ENCODE assay signal across 10 mouse cellular contexts in the genomic region with DNA sequence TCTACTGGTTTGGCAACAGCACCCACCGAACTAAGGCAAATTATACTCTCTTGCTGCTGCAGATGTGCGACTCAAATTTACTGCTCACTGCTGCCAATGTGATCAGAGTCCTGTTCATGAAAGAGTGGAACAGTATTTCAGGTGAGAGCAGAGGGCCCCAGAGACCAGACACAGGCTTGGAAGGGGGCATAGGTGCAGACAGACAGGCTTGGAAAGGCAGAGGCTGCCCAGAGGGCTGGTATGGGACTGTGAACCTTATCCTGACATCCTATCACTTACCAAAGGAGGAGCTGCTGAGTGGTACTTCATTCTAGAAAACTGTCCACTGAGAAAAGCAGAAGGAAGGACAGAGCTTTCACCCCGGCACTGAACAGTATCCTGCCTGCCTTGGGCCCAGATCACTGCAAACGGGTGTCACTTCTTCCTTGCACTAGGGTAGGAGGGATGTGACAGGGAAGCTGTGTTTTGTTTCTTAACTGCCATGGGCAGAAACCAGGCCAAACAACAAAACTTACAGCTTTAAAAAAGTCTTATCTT. TPM values are rescaled to one million over a fixed set of nuclear protein-coding genes. Genes with fewer than 3 reads are reported as not detected.
DNase-seq lines count a peak whose midpoint lies in the region; ATAC-seq and TF ChIP-seq lines count a peak whose summit lies in the region.
"Had no signal": no experiment of that assay in that cellular context is flagged by ENCODE, and none has a peak within 500 bp of the region (broad histone marks: within the 10 kb centered on the region; RNA-seq: fewer than 3 reads in every experiment).

No protein-coding gene starts in this region.

- no peaks in the 10 kb centered on the region for H3K27me3 ChIP-seq in heart, postnatal 0 days (ENCODE audit: control insufficient read depth, insufficient read depth, low read length)
- H3K27me3 ChIP-seq in testis, adult 2 months (ENCODE audit: control insufficient read depth, insufficient read depth, low read length) = no peaks in the 10 kb centered on the region
- H3K27me3 ChIP-seq in megakaryocyte, embryonic 14.5 days (replicated peaks) = peaks cover 3% of the 10 kb centered on the region
- H3K27me3 ChIP-seq: hindbrain, embryonic 15.5 days had no signal

- H3K4me2 ChIP-seq in heart, postnatal 0 days (ENCODE audit: low read depth, low read length) = no peak overlapping the region

- TF ChIP-seq EP300 in heart, postnatal 0 days (IDR thresholded peaks at IDR 0.05; ENCODE audit: low read depth) = no peak

- intact Hi-C loops in heart, postnatal 25 days (cut with DNase I) = no loop called here

- H3K9me3 ChIP-seq in heart, postnatal 0 days (replicated peaks; ENCODE audit: control insufficient read depth, low read length) = no peaks in the 10 kb centered on the region
- no peaks in the 10 kb centered on the region for H3K9me3 ChIP-seq in megakaryocyte, embryonic 14.5 days
- H3K9me3 ChIP-seq: G1E; hindbrain, embryonic 15.5 days had no signal

- ATAC-seq in heart, postnatal 0 days (ENCODE audit: insufficient read depth, low read depth) = no peak

- TF ChIP-seq POLR2A in testis, adult 2 months (IDR thresholded peaks at IDR 0.05; ENCODE audit: control insufficient read depth, low read depth, low read length) = no peak

- DNase-seq in heart, postnatal 0 days (ENCODE audit: low spot score) = no peak
- no peak for DNase-seq in heart, postnatal 25 days (ENCODE audit: low spot score)
- DNase-seq in testis, postnatal 14 days (ENCODE audit: low spot score) = no peak
- DNase-seq in urinary bladder, postnatal 10 days (ENCODE audit: low spot score) = no peak
- no peak for DNase-seq in adrenal gland, adult 18-20 months (ENCODE audit: low spot score in 2 of 2)
- DNase-seq in gastrocnemius, adult 18-20 months (ENCODE audit: low spot score) = no peak

- no peaks in the 10 kb centered on the region for H3K4me1 ChIP-seq in heart, postnatal 0 days (ENCODE audit: control insufficient read depth, insufficient read depth)
- peaks cover 3% of the 10 kb centered on the region; the same call in 1 of the 2 replicates for H3K4me1 ChIP-seq in testis, adult 2 months (ENCODE audit: control insufficient read depth, insufficient read depth, low read length)
- peaks cover 28% of the 10 kb centered on the region for H3K4me1 ChIP-seq in megakaryocyte, embryonic 14.5 days

- no peak overlapping the region for H3K27ac ChIP-seq in heart, postnatal 0 days (ENCODE audit: low read depth)
- H3K27ac ChIP-seq in testis, adult 2 months (ENCODE audit: control insufficient read depth, insufficient read depth, low read depth, low read length) = no peak overlapping the region
- H3K27ac ChIP-seq: hindbrain, embryonic 15.5 days had no signal

- H3K36me3 ChIP-seq in heart, postnatal 0 days (replicated peaks; ENCODE audit: control insufficient read depth, insufficient read depth, low read length) = no peaks in the 10 kb centered on the region
- no peaks in the 10 kb centered on the region; the same call in 1 of the 2 replicates for H3K36me3 ChIP-seq in testis, adult 2 months (ENCODE audit: control insufficient read depth, insufficient read depth, low read length)
- no peaks in the 10 kb centered on the region for H3K36me3 ChIP-seq in megakaryocyte, embryonic 14.5 days (replicated peaks; ENCODE audit: low read length)
- H3K36me3 ChIP-seq: G1E; hindbrain, embryonic 15.5 days had no signal

- WGBS in heart, postnatal 0 days = 65% methylated on average over 4 of the region's 4 CpGs

- peak overlapping the region; percentile 3; the same call in 1 of the 2 replicates for H3K4me3 ChIP-seq in heart, postnatal 0 days (ENCODE audit: low read depth, low read length)
- H3K4me3 ChIP-seq in testis, adult 2 months (ENCODE audit: control insufficient read depth, low read depth, low read length) = peak overlapping the region; percentile 84
- H3K4me3 ChIP-seq in megakaryocyte, embryonic 14.5 days (replicated peaks) = peak overlapping the region; percentile 88
- H3K4me3 ChIP-seq: hindbrain, embryonic 15.5 days had no signal

- no peak for TF ChIP-seq CTCF in heart, postnatal 0 days (IDR thresholded peaks at IDR 0.05; ENCODE audit: low read depth)
- no peak for TF ChIP-seq CTCF in testis, adult 2 months (IDR thresholded peaks at IDR 0.05; ENCODE audit: control insufficient read depth, insufficient read depth, insufficient replicate concordance, low read depth, low read length)

- no peak overlapping the region; the same call in 1 of the 2 replicates for H3K9ac ChIP-seq in heart, postnatal 0 days (replicated peaks; ENCODE audit: low read depth, low read length)
- H3K9ac ChIP-seq: hindbrain, embryonic 15.5 days had no signal

RNA-seq across cellular contexts. Expression of a gene that starts 0.9 kb away (rescaled TPM):
- total RNA-seq in heart, postnatal 0 days (2014; rRNA removed; ENCODE audit: low replicate concordance) = 0.15 TPM in 1 of 2 replicates, not detected in the other
- 0.26 and 0.32 TPM in 2 replicates for polyA plus RNA-seq in heart, postnatal 0 days (2015; fragmentation: Nextera tagmentation; extraction: Ambion mirVana)
- under 1 TPM; 0.17 to 0.26 TPM for total RNA-seq in heart, postnatal 25 days (2021)
- 76.5 and 90.8 TPM in 2 replicates for polyA plus RNA-seq in testis, adult 2 months (2012; rRNA removed)
- polyA plus RNA-seq in megakaryocyte, embryonic 14.5 days (2012; ENCODE audit: insufficient read depth, low replicate concordance) = 0.36 TPM in 1 of 2 replicates, not detected in the other
- 1 to 10 TPM in 1 of 2 experiments, under 1 TPM in 1; 0.76 to 1.4 TPM for total RNA-seq in adrenal gland, adult 18-20 months (2021)
- under 1 TPM; 0.07 to 0.19 TPM for total RNA-seq in gastrocnemius, adult 18-20 months (2021)
- polyA plus RNA-seq: G1E had no signal

RNA-seq across cellular contexts. Expression of a gene that starts 27.7 kb away (rescaled TPM):
- total RNA-seq in heart, postnatal 0 days (2014; rRNA removed; ENCODE audit: low replicate concordance) = 2.9 and 4.5 TPM in 2 replicates
- 3.0 and 4.0 TPM in 2 replicates for polyA plus RNA-seq in heart, postnatal 0 days (2015; fragmentation: Nextera tagmentation; extraction: Ambion mirVana)
- 1 to 10 TPM; 5.4 to 6.5 TPM for total RNA-seq in heart, postnatal 25 days (2021)
- polyA plus RNA-seq in testis, adult 2 months (2012; rRNA removed) = 0.19 and 0.28 TPM in 2 replicates
- 0.47 and 3.6 TPM in 2 replicates for polyA plus RNA-seq in megakaryocyte, embryonic 14.5 days (2012; ENCODE audit: insufficient read depth, low replicate concordance)
- 1 to 10 TPM; 6.4 to 9.8 TPM for total RNA-seq in adrenal gland, adult 18-20 months (2021)
- 10 to 100 TPM; 27.1 to 30.2 TPM for total RNA-seq in gastrocnemius, adult 18-20 months (2021)
- polyA plus RNA-seq: G1E had no signal

RNA-seq across cellular contexts. Expression of a gene that starts 31.5 kb away (rescaled TPM):
- total RNA-seq in heart, postnatal 0 days (2014; rRNA removed; ENCODE audit: low replicate concordance) = 26.3 and 27.4 TPM in 2 replicates
- 39.0 and 47.0 TPM in 2 replicates for polyA plus RNA-seq in heart, postnatal 0 days (2015; fragmentation: Nextera tagmentation; extraction: Ambion mirVana)
- 10 to 100 TPM; 20.4 to 23.6 TPM for total RNA-seq in heart, postnatal 25 days (2021)
- polyA plus RNA-seq in testis, adult 2 months (2012; rRNA removed) = 21.3 and 25.5 TPM in 2 replicates
- 2.0 TPM in 1 of 2 replicates, not detected in the other for polyA plus RNA-seq in megakaryocyte, embryonic 14.5 days (2012; ENCODE audit: insufficient read depth, low replicate concordance)
- total RNA-seq in adrenal gland, adult 18-20 months (2021) = 10 to 100 TPM; 40.1 to 55.9 TPM
- 1 to 10 TPM; 4.8 to 5.4 TPM for total RNA-seq in gastrocnemius, adult 18-20 months (2021)

RNA-seq across cellular contexts. Expression of a gene that starts 58.5 kb away (rescaled TPM):
- 2.0 and 3.5 TPM in 2 replicates for total RNA-seq in heart, postnatal 0 days (2014; rRNA removed; ENCODE audit: low replicate concordance)
- 3.3 and 3.5 TPM in 2 replicates for polyA plus RNA-seq in heart, postnatal 0 days (2015; fragmentation: Nextera tagmentation; extraction: Ambion mirVana)
- total RNA-seq in heart, postnatal 25 days (2021) = 1 to 10 TPM; 1.6 to 2.3 TPM
- 7.8 and 8.1 TPM in 2 replicates for polyA plus RNA-seq in testis, adult 2 months (2012; rRNA removed)
- 0.89 TPM in 1 of 2 replicates, not detected in the other for polyA plus RNA-seq in megakaryocyte, embryonic 14.5 days (2012; ENCODE audit: insufficient read depth, low replicate concordance)
- 1 to 10 TPM; 2.0 to 2.5 TPM for total RNA-seq in adrenal gland, adult 18-20 months (2021)
- total RNA-seq in gastrocnemius, adult 18-20 months (2021) = 1 to 10 TPM; 1.1 to 1.4 TPM
- polyA plus RNA-seq: G1E had no signal

Comparison
In these comparisons a context has a peak if more than half of its experiments do, and no peak if none do; other contexts are left out.
1. H3K4me3 ChIP-seq: peak in every context shown above with its lines; median percentile 88 in megakaryocyte, embryonic 14.5 days; 84 in testis, adult 2 months; 3 in heart, postnatal 0 days.